ENCODE assay signal across 14 mouse cellular contexts in genomic region chr19:59165577-59165976, GRCm38 (mm10). TPM values are rescaled to one million over a fixed set of nuclear protein-coding genes. Genes with fewer than 3 reads are reported as not detected.
DNase-seq lines count a peak whose midpoint lies in the region; ATAC-seq and TF ChIP-seq lines count a peak whose summit lies in the region.
"Had no signal": no experiment of that assay in that cellular context is flagged by ENCODE, and none has a peak within 500 bp of the region (broad histone marks: within the 10 kb centered on the region; RNA-seq: fewer than 3 reads in every experiment).

No protein-coding gene starts in this region.

- H3K4me3 ChIP-seq in intestine, embryonic 14.5 days (ENCODE audit: low read depth, low read length) = no peak overlapping the region
- H3K4me3 ChIP-seq in intestine, embryonic 16.5 days (ENCODE audit: low read length) = no peak overlapping the region
- H3K4me3 ChIP-seq in embryonic facial prominence, embryonic 11.5 days (ENCODE audit: low read depth, low read length) = peak overlapping the region; percentile 39
- peak overlapping the region; percentile 43; the same call in 1 of the 2 replicates for H3K4me3 ChIP-seq in intestine, postnatal 0 days (ENCODE audit: low read depth, low read length)

- no peak overlapping the region for H3K27ac ChIP-seq in intestine, embryonic 14.5 days (ENCODE audit: low read depth)
- H3K27ac ChIP-seq in intestine, embryonic 16.5 days (ENCODE audit: low read length) = no peak overlapping the region
- H3K27ac ChIP-seq in embryonic facial prominence, embryonic 11.5 days (replicated peaks; ENCODE audit: low read depth, low read length) = no peak overlapping the region
- no peak overlapping the region for H3K27ac ChIP-seq in intestine, postnatal 0 days (ENCODE audit: low read depth, low read length)
- H3K27ac ChIP-seq: limb, embryonic 15.5 days had no signal

- no peaks in the 10 kb centered on the region for H3K36me3 ChIP-seq in intestine, embryonic 14.5 days (ENCODE audit: control insufficient read depth, insufficient read depth, low read length)
- no peaks in the 10 kb centered on the region for H3K36me3 ChIP-seq in intestine, embryonic 16.5 days (ENCODE audit: control insufficient read depth, insufficient read depth, low read length)
- H3K36me3 ChIP-seq in embryonic facial prominence, embryonic 11.5 days (replicated peaks; ENCODE audit: control insufficient read depth, insufficient read depth, low read depth, low read length) = no peaks in the 10 kb centered on the region
- no peaks in the 10 kb centered on the region for H3K36me3 ChIP-seq in intestine, postnatal 0 days (ENCODE audit: control insufficient read depth, insufficient read depth)
- H3K36me3 ChIP-seq: limb, embryonic 15.5 days had no signal

- H3K27me3 ChIP-seq in intestine, embryonic 14.5 days (replicated peaks; ENCODE audit: control insufficient read depth, insufficient read depth, low read length) = peaks cover 99% of the 10 kb centered on the region
- H3K27me3 ChIP-seq in intestine, embryonic 16.5 days (replicated peaks; ENCODE audit: control insufficient read depth, insufficient read depth, low read length) = peaks cover 94% of the 10 kb centered on the region
- H3K27me3 ChIP-seq in embryonic facial prominence, embryonic 11.5 days (ENCODE audit: control insufficient read depth, insufficient read depth, low read length) = peaks cover 71% of the 10 kb centered on the region
- H3K27me3 ChIP-seq in intestine, postnatal 0 days (replicated peaks; ENCODE audit: control insufficient read depth, insufficient read depth, low read length) = peaks cover 92% of the 10 kb centered on the region

- H3K9me3 ChIP-seq in intestine, embryonic 14.5 days (ENCODE audit: control insufficient read depth, low read length) = no peaks in the 10 kb centered on the region
- no peaks in the 10 kb centered on the region for H3K9me3 ChIP-seq in intestine, embryonic 16.5 days (ENCODE audit: control insufficient read depth, low read length)
- no peaks in the 10 kb centered on the region for H3K9me3 ChIP-seq in embryonic facial prominence, embryonic 11.5 days (replicated peaks; ENCODE audit: control insufficient read depth, low read length)
- H3K9me3 ChIP-seq in intestine, postnatal 0 days (ENCODE audit: control insufficient read depth) = no peaks in the 10 kb centered on the region
- H3K9me3 ChIP-seq: limb, embryonic 15.5 days had no signal

- H3K4me2 ChIP-seq in intestine, embryonic 14.5 days (ENCODE audit: low read length) = no peak overlapping the region
- no peak overlapping the region for H3K4me2 ChIP-seq in intestine, embryonic 16.5 days (ENCODE audit: low read depth, low read length)
- no peak overlapping the region for H3K4me2 ChIP-seq in embryonic facial prominence, embryonic 11.5 days (ENCODE audit: low read depth, low read length)
- no peak overlapping the region for H3K4me2 ChIP-seq in intestine, postnatal 0 days (replicated peaks; ENCODE audit: low read depth)

- TF ChIP-seq CTCF in intestine, postnatal 0 days (IDR thresholded peaks at IDR 0.05; ENCODE audit: low read depth) = no peak

- peaks cover 18% of the 10 kb centered on the region; the same call in 1 of the 2 replicates for H3K4me1 ChIP-seq in intestine, embryonic 14.5 days (replicated peaks; ENCODE audit: control insufficient read depth, insufficient read depth, low read length)
- H3K4me1 ChIP-seq in intestine, embryonic 16.5 days (ENCODE audit: control insufficient read depth, insufficient read depth, low read length) = peaks cover 17% of the 10 kb centered on the region
- H3K4me1 ChIP-seq in embryonic facial prominence, embryonic 11.5 days (ENCODE audit: control insufficient read depth, insufficient read depth, low read length) = no peaks in the 10 kb centered on the region; the same call in 1 of the 2 replicates
- H3K4me1 ChIP-seq in intestine, postnatal 0 days (replicated peaks; ENCODE audit: control insufficient read depth, insufficient read depth, low read length) = peaks cover 7% of the 10 kb centered on the region; the same call in 1 of the 2 replicates

- WGBS in intestine, embryonic 14.5 days = 8% methylated on average over 7 of the region's 7 CpGs
- 7% methylated on average over 7 of the region's 7 CpGs for WGBS in intestine, embryonic 16.5 days
- WGBS in embryonic facial prominence, embryonic 11.5 days = 3% methylated on average over 7 of the region's 7 CpGs
- 7% methylated on average over 7 of the region's 7 CpGs for WGBS in intestine, postnatal 0 days

- ATAC-seq in intestine, embryonic 14.5 days (replicated peaks; ENCODE audit: low FRiP score, low TSS enrichment, low read depth) = no peak
- no peak for ATAC-seq in intestine, embryonic 16.5 days
- ATAC-seq in embryonic facial prominence, embryonic 11.5 days (replicated peaks; ENCODE audit: insufficient number of reproducible peaks, low FRiP score, low TSS enrichment, low read depth) = no peak
- ATAC-seq in intestine, postnatal 0 days = no peak

- DNase-seq in embryo, embryonic 11 days = peak; percentile 36
- no peak for DNase-seq in embryo, embryonic 10 days (ENCODE audit: low spot score)
- peak; percentile 62 for DNase-seq in intestine, embryonic 14.5 days (ENCODE audit: low spot score)
- DNase-seq in embryonic facial prominence, embryonic 11.5 days (ENCODE audit: low spot score) = peak; percentile 33
- no peak for DNase-seq in right cerebral cortex, postnatal 4 days
- DNase-seq in adipocyte (ENCODE audit: low spot score) = no peak
- DNase-seq: layer of hippocampus, postnatal 36 days had no signal

- no peak overlapping the region for H3K9ac ChIP-seq in intestine, embryonic 14.5 days (ENCODE audit: low read length)
- H3K9ac ChIP-seq in intestine, embryonic 16.5 days (ENCODE audit: low read depth, low read length) = no peak overlapping the region
- no peak overlapping the region; the same call in 1 of the 2 replicates for H3K9ac ChIP-seq in embryonic facial prominence, embryonic 11.5 days (replicated peaks; ENCODE audit: low read length)
- H3K9ac ChIP-seq in intestine, postnatal 0 days (ENCODE audit: low read depth, low read length) = no peak overlapping the region

RNA-seq across cellular contexts. Expression of gene Vax1, which starts 4.3 kb away (rescaled TPM):
- not detected in 2 replicates for polyA plus RNA-seq in intestine, embryonic 14.5 days (2014; fragmentation: Nextera tagmentation; extraction: Ambion mirVana)
- not detected in 2 replicates for polyA plus RNA-seq in intestine, embryonic 16.5 days (2015; fragmentation: Nextera tagmentation; extraction: Ambion mirVana)
- polyA plus RNA-seq in embryonic facial prominence, embryonic 11.5 days (2014; fragmentation: Nextera tagmentation; extraction: Ambion mirVana) = 2.2 and 2.6 TPM in 2 replicates
- not detected in 2 replicates for polyA plus RNA-seq in intestine, postnatal 0 days (2015; fragmentation: Nextera tagmentation; extraction: Ambion mirVana)
- polyA plus RNA-seq: adrenal gland, adult 2 months; gonadal fat pad, adult 2 months; limb, embryonic 15.5 days; lung, embryonic 16.5 days; stomach, embryonic 16.5 days had no signal

RNA-seq across cellular contexts. Expression of gene Kcnk18, which starts 53.4 kb away (rescaled TPM):
- polyA plus RNA-seq in intestine, embryonic 14.5 days (2014; fragmentation: Nextera tagmentation; extraction: Ambion mirVana) = 0.05 TPM in 1 of 2 replicates, not detected in the other
- polyA plus RNA-seq in intestine, embryonic 16.5 days (2015; fragmentation: Nextera tagmentation; extraction: Ambion mirVana) = not detected in 2 replicates
- not detected in 2 replicates for polyA plus RNA-seq in embryonic facial prominence, embryonic 11.5 days (2014; fragmentation: Nextera tagmentation; extraction: Ambion mirVana)
- not detected in 2 replicates for polyA plus RNA-seq in intestine, postnatal 0 days (2015; fragmentation: Nextera tagmentation; extraction: Ambion mirVana)
- polyA plus RNA-seq: adrenal gland, adult 2 months; gonadal fat pad, adult 2 months; limb, embryonic 15.5 days; lung, embryonic 16.5 days; stomach, embryonic 16.5 days had no signal

Comparison
In these comparisons a context has a peak if more than half of its experiments do, and no peak if none do; other contexts are left out.
1. DNase-seq: peak in embryo, embryonic 11 days (single experiment), intestine, embryonic 14.5 days (single experiment) and embryonic facial prominence, embryonic 11.5 days (single experiment); none in embryo, embryonic 10 days (single experiment), right cerebral cortex, postnatal 4 days (single experiment) and adipocyte (single experiment).
2. H3K4me3 ChIP-seq: peak in embryonic facial prominence, embryonic 11.5 days (single experiment) and intestine, postnatal 0 days (single experiment); none in intestine, embryonic 14.5 days (single experiment) and intestine, embryonic 16.5 days (single experiment).